21 mouse cellular contexts compared by ENCODE assay signal in the genomic region with DNA sequence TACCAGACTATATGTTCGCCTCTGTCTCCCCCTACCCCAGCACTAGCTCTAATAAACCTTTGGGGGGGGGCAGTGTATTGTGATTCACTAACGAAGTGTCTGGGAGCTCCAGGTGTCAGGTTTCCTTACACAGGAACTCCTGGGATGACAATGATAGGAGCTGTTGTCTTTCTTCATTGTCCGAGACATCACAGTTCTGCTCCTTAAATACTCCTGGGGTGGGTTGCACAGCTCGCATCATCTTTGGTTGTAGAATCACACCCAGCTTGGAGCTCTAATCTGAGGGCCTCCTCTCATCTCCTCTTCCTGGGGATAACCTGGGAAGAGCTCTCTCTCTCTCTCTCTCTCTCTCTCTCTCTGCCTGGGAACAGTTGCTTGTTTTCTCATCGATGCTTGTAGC. TPM values are rescaled to one million over a fixed set of nuclear protein-coding genes. Genes with fewer than 3 reads are reported as not detected.
DNase-seq lines count a peak whose midpoint lies in the region; ATAC-seq and TF ChIP-seq lines count a peak whose summit lies in the region.
"Had no signal": no experiment of that assay in that cellular context is flagged by ENCODE, and none has a peak within 500 bp of the region (broad histone marks: within the 10 kb centered on the region; RNA-seq: fewer than 3 reads in every experiment).

No protein-coding gene starts in this region.

- H3K4me1 ChIP-seq in midbrain, embryonic 10.5 days, result peaks cover 16% of the 10 kb centered on the region
- no peaks in the 10 kb centered on the region for H3K4me1 ChIP-seq in midbrain, embryonic 15.5 days
- H3K4me1 ChIP-seq in kidney, adult 2 months (ENCODE audit: control insufficient read depth, insufficient read depth, low read length), result peaks cover 8% of the 10 kb centered on the region; the same call in 1 of the 2 replicates
- H3K4me1 ChIP-seq: hindbrain, embryonic 15.5 days had no signal

- no peak for TF ChIP-seq CTCF in kidney, adult 2 months (conservative IDR thresholded peaks at IDR 0.05; ENCODE audit: insufficient read depth, insufficient read length, low read depth, low read length)

- DNase-seq in midbrain, embryonic 10.5 days (ENCODE audit: low spot score), result no peak
- peak; percentile 36 for DNase-seq in ES-CJ7 (ENCODE audit: low read depth, low spot score)
- DNase-seq in ZHBTc4 (ENCODE audit: low read depth, low spot score), result peak; percentile 44
- no peak for DNase-seq in kidney, adult 2 months
- DNase-seq in adrenal gland, adult 18-20 months (ENCODE audit: low spot score in 2 of 2), result no peak
- DNase-seq: cerebellum, adult 18-20 months; cerebellum, adult 9-10 months; gastrocnemius, postnatal 25 days; heart, adult 18-20 months; heart, postnatal 10 days; heart, postnatal 36 days had no signal

- no peak overlapping the region for H3K4me2 ChIP-seq in midbrain, embryonic 15.5 days
- H3K4me2 ChIP-seq: heart, embryonic 12.5 days; heart, embryonic 15.5 days; hindbrain, embryonic 12.5 days; hindbrain, embryonic 15.5 days had no signal

- WGBS in midbrain, embryonic 10.5 days, result 83% methylated on average over 5 of the region's 5 CpGs
- 85% methylated on average over 5 of the region's 5 CpGs for WGBS in midbrain, embryonic 15.5 days
- 92% methylated on average over 5 of the region's 5 CpGs for WGBS in kidney, adult 2 months

- no peaks in the 10 kb centered on the region for H3K27me3 ChIP-seq in midbrain, embryonic 10.5 days (ENCODE audit: low read depth, poor library complexity, severe bottlenecking)
- H3K27me3 ChIP-seq in midbrain, embryonic 15.5 days (replicated peaks), result no peaks in the 10 kb centered on the region
- H3K27me3 ChIP-seq in kidney, adult 2 months (replicated peaks; ENCODE audit: control insufficient read depth, insufficient read depth, low read length), result no peaks in the 10 kb centered on the region
- H3K27me3 ChIP-seq: heart, embryonic 12.5 days; heart, embryonic 15.5 days; hindbrain, embryonic 12.5 days; hindbrain, embryonic 15.5 days; Patski had no signal

- no peak overlapping the region for H3K4me3 ChIP-seq in midbrain, embryonic 10.5 days
- no peak overlapping the region for H3K4me3 ChIP-seq in midbrain, embryonic 15.5 days
- H3K4me3 ChIP-seq in kidney, adult 2 months (ENCODE audit: insufficient read depth, low read depth, low read length), result no peak overlapping the region
- H3K4me3 ChIP-seq: heart, embryonic 12.5 days; heart, embryonic 15.5 days; hindbrain, embryonic 12.5 days; hindbrain, embryonic 15.5 days had no signal

- no peak for ATAC-seq in midbrain, embryonic 15.5 days (replicated peaks)
- ATAC-seq: activated CD4-positive, CD25-positive, alpha-beta regulatory T cell, adult 4 months; CD4-positive, CD25-positive, alpha-beta regulatory T cell, adult 4 months; forebrain, embryonic 14.5 days; Patski had no signal

- H3K36me3 ChIP-seq in midbrain, embryonic 10.5 days, result peaks cover 25% of the 10 kb centered on the region
- H3K36me3 ChIP-seq in midbrain, embryonic 15.5 days (replicated peaks), result no peaks in the 10 kb centered on the region; the same call in 1 of the 2 replicates
- H3K36me3 ChIP-seq in kidney, adult 2 months (ENCODE audit: control insufficient read depth, insufficient read depth, low read length), result no peaks in the 10 kb centered on the region; the same call in 1 of the 2 replicates

- H3K9ac ChIP-seq in midbrain, embryonic 15.5 days, result no peak overlapping the region
- H3K9ac ChIP-seq: heart, embryonic 15.5 days; hindbrain, embryonic 12.5 days; hindbrain, embryonic 15.5 days had no signal

- TF ChIP-seq POLR2A in kidney, adult 2 months (IDR thresholded peaks at IDR 0.05; ENCODE audit: low read depth, low read length), result no peak

- H3K9me3 ChIP-seq in midbrain, embryonic 10.5 days (replicated peaks), result no peaks in the 10 kb centered on the region
- H3K9me3 ChIP-seq in midbrain, embryonic 15.5 days, result no peaks in the 10 kb centered on the region
- H3K9me3 ChIP-seq: G1E; heart, embryonic 12.5 days; heart, embryonic 15.5 days; hindbrain, embryonic 12.5 days; hindbrain, embryonic 15.5 days had no signal

- peak overlapping the region; percentile 15; the same call in 1 of the 2 replicates for H3K27ac ChIP-seq in midbrain, embryonic 10.5 days (replicated peaks)
- no peak overlapping the region for H3K27ac ChIP-seq in midbrain, embryonic 15.5 days
- no peak overlapping the region for H3K27ac ChIP-seq in kidney, adult 2 months (ENCODE audit: insufficient read depth, low read depth, low read length)
- H3K27ac ChIP-seq: heart, embryonic 15.5 days; hindbrain, embryonic 12.5 days; hindbrain, embryonic 15.5 days had no signal

RNA-seq across cellular contexts. Expression of a gene that starts 59.7 kb away (rescaled TPM):
- 58.9 and 71.5 TPM in 2 replicates for polyA plus RNA-seq in midbrain, embryonic 10.5 days (2016; fragmentation: Nextera tagmentation; extraction: Ambion mirVana)
- 93.3 and 108 TPM in 2 replicates for polyA plus RNA-seq in midbrain, embryonic 15.5 days (2015; fragmentation: Nextera tagmentation; extraction: Ambion mirVana)
- 186 and 236 TPM in 2 replicates for polyA plus RNA-seq in kidney, adult 2 months (2012; rRNA removed)
- total RNA-seq in adrenal gland, adult 18-20 months (2021), result 100 to 1,000 TPM; 122 to 124 TPM

Comparison
In these comparisons a context has a peak if more than half of its experiments do, and no peak if none do; other contexts are left out.
1. DNase-seq: peak in ES-CJ7 (single experiment) and ZHBTc4 (single experiment); none in midbrain, embryonic 10.5 days (single experiment), kidney, adult 2 months (single experiment) and adrenal gland, adult 18-20 months (0 of 2).